Mouse (Mus musculus) olfactory bulb, adult 2 months (tissue): ENCODE data around the gene Nlrp6.

Source experiments
- CTCF ChIP-seq: fragments of 200-500 bp; IDR thresholded peaks from 2 replicates; pipeline ENCODE4 v1.5.1; 2012; ENCODE audit warnings: low read depth, mild to moderate bottlenecking, low read length, moderate library complexity; ENCODE audit not compliant: insufficient read depth
- POLR2A ChIP-seq: fragments of 200-500 bp; IDR thresholded peaks from 2 replicates; pipeline ENCODE4 v1.6.1; 2012; ENCODE audit warnings: mild to moderate bottlenecking, low read depth, low read length, moderate library complexity; ENCODE audit not compliant: insufficient read depth

DNA sequence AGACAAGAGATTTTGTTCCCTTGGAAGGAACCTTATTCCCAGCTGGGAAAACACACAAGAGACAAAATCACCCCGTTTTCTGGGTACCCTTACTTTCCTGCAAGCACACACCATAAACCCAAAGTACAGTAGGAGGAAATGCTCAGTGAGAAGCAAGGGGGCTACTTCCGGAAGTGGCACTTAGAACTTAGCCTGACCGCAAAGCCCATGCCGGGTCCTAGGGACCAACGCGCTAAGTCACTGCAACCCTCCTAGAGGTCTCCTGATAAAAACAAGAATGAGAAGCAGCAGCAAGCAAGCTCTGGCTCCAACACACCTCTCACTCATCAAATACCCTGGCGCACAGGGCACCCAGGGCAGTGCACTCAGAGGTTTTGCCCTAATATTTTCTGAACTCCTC, 41.3 kb upstream of the Nlrp6 start:
- no peak for TF ChIP-seq POLR2A
- no peak for TF ChIP-seq CTCF
